Mouse (Mus musculus): ENCODE data around the gene Dntt.

Gene Dntt

DNA sequence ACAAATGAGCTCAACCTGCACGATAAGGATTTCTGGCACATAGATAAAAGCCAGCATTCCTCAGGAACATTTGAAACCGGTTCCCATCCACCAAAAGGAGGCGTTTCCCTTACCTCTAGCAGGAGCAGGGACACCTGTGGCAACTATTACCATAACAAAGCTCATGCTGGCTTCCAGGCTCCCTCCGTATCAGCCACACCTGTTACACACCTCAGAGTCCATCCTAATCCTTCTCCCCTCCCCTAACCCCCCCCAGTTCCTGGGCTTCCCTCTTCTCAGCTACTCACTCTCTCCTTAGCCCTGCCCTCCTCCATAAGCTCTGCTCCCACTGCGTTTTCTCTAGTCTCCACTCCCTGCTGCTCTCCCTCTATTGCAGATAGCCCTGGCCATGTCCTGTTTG is 15.5 kb upstream of the Dntt start:
- DNase-seq: no peak

DNA sequence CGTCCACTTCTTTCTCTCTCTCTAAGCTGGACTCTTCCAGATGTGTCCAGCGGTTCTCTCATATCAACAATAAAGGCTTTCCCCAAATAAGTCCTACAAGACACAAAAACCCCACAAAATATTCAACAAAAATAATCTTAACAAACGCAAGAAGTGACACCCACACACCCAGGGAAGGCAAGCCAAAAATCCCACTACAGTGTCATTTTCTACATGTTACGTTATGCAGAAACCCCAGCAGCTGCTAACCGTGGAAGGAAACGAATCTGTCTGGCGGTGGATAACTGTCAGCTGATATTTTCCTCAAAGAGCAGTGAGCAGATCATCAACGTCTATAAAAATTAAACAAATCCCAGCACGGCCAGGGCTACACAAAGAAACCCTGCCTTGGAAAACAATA is 15.1 kb upstream of the Dntt start:
- DNase-seq: no peak

DNA sequence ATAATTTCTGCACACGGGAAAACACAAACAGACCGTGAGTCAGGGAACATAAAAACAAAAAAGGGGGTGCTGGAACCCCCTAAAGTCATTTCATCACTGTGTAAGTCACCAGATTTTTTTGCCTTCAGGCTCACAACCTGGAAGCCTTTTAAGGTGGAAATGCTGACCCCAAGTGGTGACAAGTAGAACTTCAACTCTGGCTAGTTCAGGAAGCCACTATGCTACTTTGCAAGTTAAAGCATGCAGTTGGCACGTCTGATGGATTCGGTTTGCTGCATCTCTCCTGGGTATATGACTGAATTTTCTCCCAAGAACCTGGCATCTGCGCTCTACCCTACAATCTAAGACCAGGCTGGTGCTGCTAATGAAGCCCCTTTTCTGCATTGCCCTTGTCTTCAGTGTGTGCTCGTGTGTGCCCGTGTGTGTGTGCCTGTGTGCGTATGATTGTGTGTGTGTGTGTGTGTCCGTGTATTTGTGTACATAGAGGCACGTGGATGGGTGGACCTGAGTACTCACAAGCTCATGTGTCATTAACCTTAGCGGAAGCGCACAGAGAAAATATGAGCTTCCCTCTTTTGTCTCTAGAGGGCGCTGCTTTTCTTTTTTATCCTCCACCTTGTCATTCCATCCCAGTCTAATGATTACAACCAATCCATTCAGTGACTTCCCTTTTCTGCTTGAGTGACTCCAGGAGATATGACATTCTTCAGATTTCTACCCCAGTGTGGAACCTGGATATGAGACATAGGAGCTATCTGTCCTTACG is 12.9 kb upstream of the Dntt start:
- peak; percentile 80 to 83 for DNase-seq

DNA sequence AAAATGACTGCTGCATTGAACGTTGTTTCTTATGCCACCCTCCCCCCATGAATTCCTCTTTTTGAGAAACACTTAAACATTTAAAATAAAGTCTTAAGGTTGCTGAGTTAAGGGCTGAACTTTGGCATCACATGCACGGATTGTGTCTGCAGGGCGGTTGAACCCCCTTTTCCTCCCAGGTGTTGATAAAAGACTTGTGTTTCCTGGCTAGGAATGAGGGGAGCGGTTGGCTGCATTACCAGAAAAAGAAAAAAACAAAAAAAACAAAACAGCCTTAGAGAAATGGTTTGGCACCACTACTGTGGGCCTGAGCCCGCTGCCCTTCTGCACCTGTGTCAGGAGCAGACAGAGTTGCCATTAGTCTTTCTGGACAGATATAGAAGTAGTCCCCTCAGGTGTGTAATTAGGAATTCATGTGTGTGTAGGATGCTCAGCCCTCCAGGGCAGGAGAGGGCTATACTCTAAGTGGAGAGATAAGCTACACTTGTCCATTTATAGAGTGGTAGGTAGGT is 9.9 kb upstream of the Dntt start:
- DNase-seq: no peak

DNA sequence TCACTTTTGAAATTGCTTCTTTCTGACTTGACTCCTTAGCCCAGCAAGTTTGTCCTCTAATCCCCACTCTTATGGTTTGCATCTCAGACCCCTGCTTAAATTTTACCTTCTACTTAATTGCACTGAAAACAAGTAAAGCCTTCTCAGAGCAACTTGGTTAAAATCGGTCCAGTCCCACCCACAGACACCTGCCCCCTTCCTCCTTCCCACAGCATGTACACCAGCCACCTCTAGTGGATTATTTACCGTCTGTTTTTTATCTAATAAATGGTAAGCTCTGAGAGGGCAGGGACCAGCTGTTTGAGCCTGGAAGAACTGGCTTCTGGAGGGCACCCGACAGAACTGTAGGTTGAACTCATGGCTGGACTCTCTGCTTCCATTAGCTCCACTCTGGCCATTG is 8.5 kb upstream of the Dntt start:
- no peak for DNase-seq

DNA sequence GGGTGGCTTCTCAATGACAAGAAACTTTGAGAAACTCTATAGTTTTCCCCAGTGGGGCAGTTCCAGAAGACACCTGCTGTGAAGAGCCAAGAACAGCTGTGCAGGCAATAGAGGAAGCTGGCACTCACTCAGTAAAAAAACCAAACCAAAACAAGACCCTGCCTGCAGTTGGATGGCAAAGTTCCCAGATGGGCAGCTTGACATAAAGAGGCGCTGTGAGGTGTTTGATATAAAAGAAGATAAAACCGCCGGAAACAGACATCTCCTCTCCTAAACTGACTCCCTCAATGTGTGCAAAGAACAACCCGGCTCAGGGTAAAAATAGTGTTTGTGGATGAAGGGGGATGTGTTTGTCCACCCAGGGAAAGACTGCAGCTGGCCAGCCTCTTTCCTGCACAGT is 6.8 kb upstream of the Dntt start:
- DNase-seq: no peak

DNA sequence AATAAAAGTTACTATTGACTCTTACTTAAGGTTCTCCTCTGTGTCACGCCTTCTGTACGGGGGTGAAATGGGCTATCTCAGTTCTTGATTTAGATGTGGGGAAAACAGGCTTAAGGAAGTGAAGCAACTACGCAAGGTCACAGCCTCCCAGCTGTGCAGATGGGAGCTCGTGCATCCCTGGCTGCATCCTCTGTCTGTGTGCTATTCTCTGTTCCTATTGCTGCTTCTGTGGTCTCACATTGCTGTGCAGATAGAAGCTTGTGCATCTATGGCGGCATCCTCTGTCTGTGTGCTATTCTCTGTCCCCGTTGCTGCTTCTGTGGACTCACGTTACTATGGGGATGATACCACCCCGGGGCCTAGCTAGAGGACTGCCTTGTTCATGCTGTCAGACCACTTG is 2.5 kb upstream of the Dntt start:
- no peak for DNase-seq

DNA sequence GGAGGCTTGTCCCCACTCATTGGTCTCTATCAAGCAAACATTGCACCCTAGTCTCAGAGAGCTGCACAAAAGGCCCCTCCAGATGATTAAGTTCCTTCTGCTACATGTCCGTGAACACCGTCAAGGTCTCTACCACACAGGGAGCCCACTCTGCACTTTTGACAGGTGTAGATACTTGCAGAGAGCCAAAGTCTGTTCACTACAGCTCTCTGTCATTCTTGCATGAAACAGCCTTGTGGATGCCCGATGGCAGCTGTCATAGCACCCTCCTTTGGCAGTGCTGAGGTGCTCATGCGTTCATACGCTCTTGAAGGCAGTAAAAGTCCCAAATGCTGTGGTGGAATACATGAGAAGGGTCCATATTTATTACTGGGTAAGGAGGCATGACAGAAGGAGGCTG is 2.1 kb upstream of the Dntt start:
- no peak for DNase-seq

DNA sequence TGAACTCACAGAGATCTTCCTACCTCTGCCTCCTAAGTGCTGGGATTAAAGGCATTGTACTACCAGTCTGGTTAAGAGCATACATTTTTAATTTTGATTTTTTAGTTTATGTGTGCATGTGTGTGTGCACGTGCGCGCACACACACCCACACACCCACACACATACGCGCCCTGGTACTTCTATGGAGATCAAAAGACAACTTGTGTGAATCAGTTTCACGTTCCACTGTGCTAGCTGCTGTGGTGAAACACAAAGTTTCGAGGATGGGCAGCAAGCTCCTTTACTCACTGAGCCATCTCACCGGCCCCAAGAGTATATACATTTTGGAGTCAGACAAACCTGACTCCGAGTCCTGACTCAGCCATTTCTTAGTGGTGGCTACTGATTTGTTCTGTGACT is 1.5 kb upstream of the Dntt start:
- no peak for DNase-seq

DNA sequence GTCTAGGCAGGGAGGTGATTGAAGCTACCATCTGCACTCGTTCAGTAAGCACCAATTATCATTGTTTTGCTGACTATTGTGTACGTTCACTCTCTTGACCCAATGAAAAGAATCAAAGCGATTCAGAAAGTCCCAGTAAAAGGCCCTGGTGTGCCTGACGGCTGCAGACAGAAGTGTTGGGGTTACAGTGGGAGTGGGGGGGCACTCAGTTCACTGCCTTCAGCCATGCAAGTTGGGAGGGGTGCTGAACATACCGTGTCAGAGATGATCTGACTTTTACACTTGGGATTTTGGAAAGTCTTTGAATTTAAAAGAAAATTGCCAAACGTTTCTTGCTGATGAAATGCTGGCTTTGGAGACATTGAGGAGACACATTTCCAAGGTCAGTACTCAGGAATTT is 1.1 kb downstream of the Dntt start:
- DNase-seq: no peak

DNA sequence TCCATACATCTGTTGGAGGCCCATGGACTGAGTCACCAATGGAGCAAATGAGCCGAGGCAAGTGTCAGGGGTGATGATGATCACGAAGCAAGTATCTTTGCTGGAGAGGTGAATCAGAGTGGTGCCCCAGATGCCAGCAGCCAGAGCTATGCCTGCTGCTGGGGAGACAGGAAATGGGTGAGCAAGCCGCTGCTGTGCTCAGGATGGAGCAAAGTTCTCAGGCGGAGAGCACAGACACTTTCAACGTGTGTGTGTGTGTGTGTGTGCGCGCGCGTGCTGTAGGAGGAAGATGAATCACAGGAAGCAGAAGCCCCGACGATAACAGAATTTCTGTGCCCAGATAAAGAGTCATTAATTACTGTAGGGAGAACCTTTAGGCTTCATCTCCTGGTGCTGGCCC is 1.9 kb downstream of the Dntt start:
- peak; percentile 55 to 56 for DNase-seq

DNA sequence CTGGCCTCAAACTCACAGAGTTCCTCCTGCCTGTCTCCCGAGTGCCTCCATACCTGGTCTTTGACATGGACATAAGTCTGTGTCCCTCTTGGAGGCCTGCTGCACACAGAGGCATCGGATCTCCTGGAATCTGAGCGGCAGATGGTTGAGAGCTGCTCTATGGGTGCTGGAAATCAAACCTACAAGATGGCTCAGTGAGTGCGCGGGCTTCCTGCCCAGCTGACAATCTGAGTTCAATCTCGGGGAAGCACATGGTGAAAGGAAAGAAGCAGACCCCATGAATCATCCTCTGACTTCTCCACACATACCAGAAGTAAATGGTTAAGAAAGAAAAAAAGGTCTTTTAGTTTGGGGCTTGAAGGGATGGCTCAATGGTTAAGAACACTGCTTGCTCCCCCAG is 2.8 kb downstream of the Dntt start:
- DNase-seq: no peak

DNA sequence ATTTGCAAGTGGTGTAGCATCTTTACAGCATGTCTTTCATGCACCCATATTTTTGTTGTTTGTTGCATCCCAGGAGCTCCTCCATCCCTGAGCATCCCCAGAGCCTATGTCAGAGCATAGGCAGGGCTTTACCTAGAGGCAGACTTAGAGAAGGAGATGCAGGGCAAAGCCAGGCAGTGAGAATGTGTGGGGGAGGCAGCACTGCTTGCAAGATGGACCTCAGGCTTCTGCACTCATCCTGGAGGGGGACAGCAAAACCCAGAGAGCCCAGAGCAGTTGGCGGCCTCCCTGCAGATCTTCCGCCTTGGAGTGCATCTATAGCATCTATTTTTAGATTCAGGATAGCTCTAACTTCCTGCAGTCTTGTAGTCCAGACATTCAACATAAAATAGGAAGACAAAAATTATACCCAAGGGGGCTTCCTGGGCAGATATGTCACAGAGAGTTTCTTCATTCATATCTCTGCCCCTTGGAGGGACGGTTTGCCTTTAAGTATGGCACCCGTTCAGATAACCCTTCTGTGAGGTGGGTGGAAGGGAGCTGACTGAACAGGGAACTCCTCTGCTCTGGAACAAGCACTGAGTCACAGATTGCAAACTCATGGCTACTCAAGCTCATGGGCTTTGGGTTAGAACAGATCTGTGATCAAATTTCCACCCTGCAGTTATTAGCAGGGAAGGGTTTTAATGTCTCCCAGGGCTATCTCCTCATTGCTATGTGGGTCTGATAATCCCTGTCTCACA is 6.9 kb downstream of the Dntt start:
- DNase-seq: no peak

DNA sequence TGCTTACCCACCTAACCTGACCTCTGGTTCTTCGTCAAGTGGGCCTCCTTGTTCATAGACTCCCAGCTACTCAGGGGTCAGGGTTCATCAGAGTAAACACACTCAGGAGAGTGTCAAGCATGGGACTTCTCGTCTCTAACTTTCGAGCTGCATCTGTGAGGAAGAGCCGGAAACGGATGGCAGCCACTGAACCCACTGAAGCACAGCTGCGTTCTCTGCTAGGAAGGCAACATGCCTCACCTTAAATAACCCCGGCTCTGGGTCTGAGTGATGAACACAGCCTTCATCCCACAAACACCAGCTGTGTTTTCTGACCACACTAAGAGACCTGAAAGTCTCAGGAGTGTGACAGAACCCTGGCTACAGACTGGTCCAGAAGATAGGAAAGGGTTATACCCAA is 10.0 kb downstream of the Dntt start:
- peak; percentile 35 to 39 for DNase-seq

DNA sequence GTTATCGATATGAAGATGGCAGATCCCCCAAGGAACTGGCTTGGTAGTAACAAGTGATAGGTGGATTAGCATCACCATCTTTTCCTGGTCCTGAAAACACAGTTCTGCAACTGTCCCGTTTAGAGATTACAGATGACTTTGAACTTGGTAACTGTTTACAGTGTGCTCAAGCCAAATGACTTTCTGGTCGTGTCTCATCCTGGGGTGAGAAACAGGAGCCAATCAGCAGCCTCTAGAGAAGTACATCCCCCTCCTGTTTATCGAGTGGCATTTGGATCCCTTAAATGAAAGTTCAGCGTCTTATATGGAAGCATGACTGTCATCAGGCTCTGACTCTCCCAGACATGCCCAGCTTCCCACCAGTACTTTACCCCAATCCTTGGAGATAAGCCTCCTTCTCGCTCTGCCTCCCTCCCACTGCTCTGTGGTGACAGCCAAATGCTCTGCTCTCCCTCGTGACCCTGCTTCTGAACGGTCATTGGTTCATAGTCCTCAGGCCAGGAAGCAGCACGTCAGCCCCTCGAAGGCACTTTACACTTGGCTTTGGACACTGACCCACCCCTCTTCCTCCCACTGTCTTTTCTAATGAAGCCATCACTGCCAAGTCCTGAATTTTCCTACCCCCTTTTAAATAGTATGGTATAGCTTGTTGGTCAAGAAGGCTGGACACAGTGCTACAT is 16.2 kb downstream of the Dntt start:
- no peak for DNase-seq

DNA sequence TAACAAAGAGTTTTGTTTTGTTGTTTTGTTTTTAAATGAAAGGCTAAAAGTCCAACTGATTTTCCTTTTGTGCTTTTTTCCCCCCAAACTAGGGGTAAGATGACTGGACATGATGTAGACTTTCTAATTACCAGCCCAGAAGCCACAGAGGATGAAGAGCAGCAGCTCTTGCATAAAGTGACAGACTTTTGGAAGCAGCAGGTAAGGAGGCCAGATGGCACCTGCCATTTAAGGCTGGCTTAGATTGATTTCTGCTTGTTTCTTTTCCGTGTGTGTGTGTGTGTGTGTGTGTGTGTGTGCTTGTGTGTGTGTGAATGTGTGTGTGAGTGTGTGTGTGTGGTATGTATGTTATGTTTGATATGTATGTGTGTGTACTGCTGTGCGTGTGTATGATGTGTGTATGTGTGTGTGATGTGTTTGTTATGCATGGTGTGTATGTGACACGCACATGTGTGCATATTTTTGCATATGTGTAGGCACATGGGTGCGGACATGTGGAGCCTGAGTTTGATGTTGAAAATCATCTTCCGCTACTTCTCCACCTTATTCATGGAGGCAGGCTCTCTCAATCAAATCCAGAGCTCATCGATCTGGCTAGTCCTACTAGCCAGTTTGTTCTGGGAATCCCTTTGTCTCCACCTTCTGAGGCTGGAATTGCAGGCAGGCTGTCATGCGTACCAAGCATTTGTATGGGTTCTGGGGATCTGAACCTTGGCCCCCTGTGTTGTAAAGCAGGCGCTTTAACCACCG is 18.5 kb downstream of the Dntt start:
- no peak for DNase-seq

DNA sequence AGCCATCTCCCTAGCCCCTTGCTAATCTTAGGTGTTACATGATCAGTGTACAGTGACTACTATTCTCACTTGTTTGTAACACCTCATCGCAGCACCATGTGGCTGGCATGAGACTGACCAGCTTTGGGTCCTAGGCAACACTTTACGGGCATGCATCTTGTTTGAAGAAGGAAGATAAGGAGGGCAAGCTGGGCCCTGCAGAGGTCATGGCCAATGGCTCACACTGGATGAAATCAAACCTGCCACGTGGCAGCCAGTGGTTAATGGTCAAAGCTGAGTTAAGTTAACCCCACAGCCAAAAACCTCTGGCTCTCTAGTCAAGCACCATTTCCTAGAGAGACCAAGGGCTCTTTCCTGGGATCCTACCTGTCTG is 19.1 kb downstream of the Dntt start:
- no peak for DNase-seq

DNA sequence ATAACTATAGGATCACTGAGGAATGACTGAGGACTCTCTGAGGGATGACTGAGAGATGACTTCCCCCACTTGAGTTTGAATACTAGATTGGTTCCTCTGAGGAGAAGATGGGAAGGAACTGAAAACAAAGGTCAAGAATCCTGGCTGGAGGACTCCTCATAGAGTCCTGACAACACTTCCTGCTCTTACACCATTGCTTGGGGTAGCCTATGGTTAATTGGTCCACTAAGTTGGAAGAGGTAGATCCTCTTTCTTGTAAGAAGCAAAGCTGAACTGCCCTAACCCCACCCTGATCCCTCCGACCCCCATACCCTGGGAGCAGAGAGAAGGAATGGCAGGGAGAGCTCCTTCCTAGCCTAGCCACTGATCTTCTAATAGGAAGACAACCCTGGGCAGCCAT is 22.6 kb downstream of the Dntt start:
- no peak for DNase-seq

DNA sequence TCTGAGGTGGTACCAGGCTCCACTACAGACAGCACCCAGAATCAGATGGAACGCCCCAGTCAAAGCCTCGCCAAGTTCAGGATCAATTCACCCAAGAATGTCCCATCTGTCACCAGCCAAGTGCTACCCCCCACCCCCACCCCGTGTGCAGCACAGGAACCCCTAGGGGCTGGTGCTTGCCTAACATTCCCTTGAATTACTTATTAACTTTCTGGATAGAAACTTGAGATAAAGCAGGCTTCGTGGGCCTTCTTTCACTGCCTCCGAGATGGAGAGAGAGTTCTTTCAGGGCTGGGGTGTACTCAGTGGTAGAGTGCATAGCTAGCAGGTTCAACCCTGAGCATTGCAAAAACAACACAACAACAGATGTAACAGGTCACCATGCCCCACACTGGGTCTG is 23.2 kb downstream of the Dntt start:
- DNase-seq: no peak

DNA sequence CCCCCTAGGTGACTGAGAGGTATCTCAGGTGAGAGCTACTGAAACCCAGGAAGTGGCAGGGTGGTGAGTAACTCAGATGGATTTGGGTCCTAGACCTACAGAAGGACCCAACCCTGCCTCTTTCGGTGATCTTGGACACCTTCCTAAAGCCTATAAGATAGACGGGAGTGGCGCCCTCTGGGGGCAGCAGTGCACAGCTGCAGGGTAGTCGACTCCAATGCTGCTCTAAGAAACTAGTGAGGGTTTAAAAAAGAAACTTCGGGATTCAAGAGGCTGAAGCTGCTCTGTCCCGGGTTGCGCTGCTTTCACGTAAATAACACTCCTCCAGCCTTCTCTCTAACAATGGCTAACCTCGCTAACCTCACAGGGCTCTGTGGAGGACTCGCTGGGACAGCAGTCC is 24.5 kb downstream of the Dntt start:
- DNase-seq: peak; percentile 84 to 86

DNA sequence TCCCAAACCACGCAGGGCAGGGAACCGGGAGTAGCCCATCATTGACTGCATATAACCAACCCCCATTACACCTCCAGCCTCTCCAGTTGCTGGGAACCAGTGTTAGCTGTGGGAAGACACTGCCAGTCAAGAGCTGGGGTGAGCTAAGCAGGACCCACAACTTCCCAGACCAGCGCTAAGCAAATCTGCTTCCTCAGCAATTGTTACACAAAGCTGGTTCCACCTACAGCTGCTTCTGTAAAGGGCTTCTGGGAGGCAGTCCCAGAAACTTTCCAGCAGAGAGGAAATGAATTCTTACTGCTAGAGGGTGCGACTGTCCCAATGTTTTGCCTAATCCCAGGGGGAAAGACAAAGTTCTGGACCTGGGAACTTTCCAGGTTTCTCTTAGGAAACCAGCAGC is 25.6 kb downstream of the Dntt start:
- DNase-seq: no peak

DNA sequence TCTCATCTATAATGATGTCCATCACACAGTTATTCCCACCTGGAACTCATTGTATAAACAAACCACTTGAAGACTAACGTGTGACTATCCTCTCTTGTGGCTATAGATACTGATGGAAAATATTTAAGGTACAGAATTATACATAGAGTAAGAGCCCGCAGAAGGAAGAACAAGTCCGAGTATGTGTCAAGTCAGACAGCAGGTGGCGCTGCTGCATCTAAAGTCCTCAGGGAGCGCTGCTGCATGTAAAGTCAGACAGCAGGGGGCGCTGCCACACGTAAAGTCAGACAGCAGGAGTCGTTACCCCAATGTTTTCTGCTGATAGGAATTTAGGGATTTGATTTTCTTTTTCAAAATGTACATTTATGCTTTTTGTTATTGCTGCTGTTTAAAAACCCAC is 42.4 kb downstream of the Dntt start:
- peak; percentile 93 to 94 for DNase-seq

DNA sequence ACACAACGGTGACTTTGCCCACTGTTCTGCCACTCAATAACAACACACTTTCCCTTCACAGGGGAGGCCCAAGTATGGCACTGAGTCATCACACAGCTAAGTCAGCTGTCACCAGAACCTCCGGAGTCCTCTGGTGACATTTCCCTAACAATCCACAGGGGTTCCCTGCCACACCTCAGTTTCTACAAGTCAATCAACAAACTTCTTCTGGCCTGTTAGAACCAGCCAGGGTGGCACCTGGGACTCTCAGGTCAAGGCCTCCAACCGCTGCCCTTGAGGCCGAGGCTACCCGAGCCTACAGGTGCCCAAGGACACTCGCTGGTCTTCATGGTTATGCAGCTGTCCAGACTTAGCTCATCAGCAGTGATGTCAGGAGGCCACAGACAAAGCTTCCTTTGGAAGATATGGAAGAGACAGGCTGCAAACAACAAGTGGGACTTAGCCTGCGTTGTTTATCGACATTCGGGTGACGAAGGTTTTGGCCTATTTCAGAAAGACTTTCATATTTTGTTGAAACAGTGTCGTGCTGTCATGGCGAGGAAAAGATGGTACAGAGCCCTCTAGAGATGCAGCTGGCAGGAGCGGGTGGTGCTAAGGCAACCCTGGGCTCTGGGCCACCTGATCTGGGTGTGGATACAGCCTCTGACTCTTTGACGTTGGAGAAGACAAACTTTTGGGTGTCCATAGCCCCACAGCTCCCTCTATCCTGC is 44.8 kb downstream of the Dntt start:
- DNase-seq: no peak

All from B cell, adult 2 months (primary cell).